Mouse (Mus musculus) kidney, postnatal 36 days (tissue): ENCODE measurements at regions not wholly inside any gene's neighbourhood (a gene's known extent, or its start where the extent isn't known, plus 50 kb on each side); places are given as distances from the start of the nearest gene placed in this dataset.
"Not testable (repeated sequence)": the region's sequence is repeated elsewhere in the genome, so short reads cannot be mapped to it uniquely, and the experiment has no call there.

Experiments
- DNase-seq, 2 experiments: peaks; one replicate each; pipeline ENCODE4 v3.0.0; 2021 to 2022; ENCODE audit warnings: mixed read lengths in 2 of 2

DNA sequence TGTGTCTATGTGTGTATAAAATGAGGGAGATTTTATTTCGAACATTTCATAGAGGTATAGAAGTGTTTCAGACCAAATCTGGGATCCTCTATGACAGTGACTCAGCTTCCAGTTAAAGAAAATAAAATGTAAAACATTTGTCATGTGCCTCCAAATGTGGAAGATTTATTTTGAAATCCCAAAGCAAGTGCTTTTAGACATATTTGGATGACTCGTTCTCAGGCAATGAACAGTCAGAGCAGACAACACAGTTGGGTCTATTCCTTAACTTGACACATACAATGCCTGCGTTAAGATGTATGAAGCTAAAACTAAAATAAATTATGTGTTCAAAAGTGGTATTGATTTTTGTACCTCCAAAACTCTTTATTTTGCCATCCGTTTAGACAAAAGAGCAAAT lies 830.4 kb upstream of the Grm7 start:
- no peak for DNase-seq

DNA sequence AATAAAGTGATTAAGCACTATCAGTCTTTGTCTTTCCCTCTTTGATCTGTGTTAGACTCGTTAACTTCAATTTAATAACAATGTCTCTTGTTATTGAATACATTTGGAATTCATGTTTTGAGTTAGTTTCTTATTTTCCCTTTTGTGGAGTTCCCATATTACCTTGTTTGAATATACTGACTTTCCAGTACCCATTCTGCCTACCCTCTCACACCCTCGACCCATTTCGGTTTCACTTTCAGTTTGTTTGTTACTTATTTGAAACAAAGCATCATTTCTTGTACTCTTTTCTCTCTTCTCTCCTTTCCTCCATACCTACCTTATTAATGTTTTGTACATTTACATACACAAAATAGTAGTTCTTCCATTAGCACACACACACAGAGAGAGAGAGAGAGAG lies 797.1 kb upstream of the Grm7 start:
- no peak for DNase-seq

DNA sequence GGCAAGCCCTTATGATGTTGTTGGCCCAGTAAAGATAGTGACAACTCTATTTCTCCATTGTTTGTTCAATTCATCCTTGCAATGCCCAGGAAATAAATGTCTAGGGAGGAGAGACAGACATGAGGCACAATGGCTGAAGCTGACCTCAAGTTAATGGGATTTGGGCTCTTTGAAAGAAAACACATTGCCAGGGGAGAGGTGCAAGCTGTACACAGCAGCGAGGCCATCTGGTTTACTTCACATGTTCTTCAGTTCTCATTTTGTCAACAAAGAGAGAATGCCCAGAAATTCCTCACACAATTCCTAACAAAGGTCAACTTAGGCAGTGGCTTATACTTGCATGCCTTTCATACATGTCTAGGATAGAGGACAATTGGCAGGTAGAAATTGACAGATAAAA lies 789.6 kb upstream of the Grm7 start:
- no peak for DNase-seq

DNA sequence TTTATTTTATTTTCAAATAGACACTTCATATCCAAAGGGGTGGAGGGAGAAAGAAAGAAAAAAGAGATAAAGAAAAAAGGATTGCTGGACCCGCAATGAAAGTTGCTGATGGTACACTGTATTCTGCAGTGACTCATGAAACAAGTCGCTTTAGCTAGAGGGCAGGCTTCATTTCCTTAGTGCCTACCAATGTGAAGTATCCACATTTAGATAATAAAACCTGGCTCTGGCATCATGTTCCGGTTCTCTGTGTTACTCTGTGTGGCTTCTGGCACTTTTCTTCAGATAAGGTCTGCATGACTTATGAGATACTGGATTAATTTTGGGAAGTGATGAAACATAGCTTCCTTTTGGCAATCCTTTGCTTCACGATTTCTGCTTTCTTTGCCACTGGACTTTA lies 782.0 kb upstream of the Grm7 start:
- no peak for DNase-seq

DNA sequence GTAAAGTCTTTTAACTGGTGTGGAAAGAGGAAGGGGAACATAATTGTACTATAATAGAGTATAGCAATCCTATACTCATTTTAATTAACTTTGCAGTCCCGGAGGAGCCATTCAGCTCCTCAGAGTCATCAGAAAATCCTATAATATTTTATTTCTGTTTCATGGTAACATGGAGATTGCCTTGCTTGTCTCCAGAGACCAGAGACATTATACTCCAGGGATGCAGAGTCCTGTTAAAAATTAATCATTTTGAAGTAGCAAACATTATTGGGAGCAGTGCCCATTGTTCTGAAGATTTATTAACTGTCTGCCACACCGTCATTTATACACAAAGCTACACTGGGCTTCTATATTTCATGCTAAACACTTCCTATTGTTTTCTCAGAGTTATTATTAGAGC lies 771.2 kb upstream of the Grm7 start:
- DNase-seq, result no peak

DNA sequence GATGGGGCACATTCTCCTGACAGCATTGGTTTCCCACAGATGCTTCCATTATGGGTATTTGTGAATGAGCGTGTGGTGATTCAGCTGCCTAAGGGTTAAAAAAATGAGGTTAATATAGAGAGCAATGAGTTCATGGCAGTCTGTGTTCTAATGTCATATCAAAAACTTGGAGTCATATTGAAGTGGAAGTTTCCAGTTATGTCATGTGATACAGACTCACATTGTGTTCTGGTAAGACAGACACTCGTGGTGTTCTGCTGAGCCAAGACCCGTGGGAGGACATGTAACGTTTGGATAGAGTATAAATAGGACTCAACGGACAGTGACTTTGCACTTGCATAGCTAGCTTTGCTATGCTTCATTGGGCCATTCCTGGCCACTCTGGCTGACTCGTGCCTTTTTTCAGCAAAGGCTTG lies 770.7 kb upstream of the Grm7 start:
- peak; percentile 9 to 13 for DNase-seq

DNA sequence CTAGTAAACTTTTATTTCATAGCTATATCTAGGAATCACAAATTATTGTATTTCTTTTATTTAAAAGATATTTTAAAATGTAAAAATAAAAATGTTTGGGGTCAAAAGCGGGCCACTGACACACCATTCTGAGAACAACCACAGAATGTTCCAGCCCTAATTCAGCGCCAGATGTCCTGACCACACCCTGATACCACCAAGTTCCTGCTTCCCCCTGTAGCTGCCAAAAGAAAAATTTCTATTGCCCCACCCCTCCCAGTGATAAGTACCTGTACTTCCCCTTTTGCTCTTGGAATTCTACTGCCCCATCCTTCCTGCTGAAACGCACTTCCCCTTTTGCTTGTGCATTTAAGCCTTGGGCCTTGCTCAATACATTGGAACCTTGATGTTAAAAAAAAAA lies 769.8 kb upstream of the Grm7 start:
- DNase-seq, result not testable (repeated sequence)

DNA sequence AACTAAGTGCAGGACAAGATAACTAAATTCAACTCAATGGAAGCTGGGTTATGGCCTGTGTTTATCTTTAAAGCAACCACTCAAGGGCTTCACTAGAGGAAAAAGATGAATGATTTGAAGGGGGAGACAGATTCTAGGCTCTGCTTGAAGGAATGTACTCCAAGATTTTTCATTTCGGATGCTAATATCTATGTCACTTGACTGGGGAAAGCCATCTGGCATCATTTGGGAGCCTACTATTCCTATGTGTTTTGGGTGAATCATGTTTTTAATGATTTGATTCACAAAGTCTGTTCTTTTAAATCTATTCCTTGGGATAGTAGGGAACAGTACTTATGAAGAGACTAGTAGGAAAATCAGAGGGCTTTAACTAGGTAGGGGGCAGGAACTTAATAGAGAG lies 766.2 kb upstream of the Grm7 start:
- DNase-seq, result no peak

DNA sequence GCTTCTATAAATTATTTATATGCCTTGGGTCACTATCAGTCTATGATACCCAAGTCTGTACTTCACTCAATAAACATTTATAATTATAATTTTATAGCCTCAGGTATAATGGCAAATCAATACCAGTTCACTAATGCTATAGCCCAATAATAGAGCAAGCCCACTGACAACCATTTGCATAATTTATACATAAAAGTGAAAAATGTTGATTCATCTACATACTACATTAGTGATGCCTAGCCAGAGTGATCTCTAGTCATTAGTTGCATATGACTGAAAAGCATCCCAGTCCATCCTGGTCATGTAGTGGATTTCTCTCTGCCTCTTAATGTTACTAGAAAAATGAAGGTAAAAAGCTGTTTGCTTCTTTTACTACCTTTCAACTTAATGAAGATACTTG lies 721.6 kb upstream of the Grm7 start:
- no peak for DNase-seq

DNA sequence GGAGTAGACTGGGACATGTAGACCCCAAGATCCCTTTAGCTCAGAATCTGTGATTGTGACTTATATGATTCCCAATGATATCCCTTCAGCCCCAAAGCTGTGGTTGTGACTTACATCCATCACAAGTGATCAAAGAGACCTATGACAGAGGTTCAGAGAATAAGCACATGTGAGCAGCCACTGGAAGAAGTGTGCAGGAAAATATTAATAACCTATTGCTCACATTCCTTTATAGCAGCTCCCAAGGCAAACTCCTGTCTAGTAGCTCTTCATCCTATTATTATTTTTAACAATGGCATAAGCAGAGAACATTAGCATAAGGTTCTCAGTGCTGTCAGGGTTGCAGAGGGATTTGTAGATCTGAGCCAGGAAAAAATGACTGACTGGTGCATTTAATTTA lies 696.9 kb upstream of the Grm7 start:
- DNase-seq, result no peak

DNA sequence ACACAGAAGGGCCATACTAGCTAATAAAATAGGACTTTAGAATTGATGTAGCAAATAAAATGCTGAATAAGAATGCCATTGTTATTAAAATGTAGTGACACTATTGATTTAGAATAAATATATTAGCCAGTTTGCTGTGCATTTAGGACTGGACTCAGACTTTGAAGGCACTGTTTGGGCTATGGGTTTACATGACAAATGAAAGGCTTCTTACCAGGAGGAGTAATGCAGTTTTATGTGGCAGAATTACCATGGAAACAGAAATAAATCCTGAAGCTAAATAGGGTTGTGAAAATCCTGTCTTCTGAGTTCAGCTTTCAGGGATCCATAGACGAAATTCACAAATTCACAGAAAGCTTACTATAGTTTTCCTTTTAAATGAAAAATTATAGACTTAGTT lies 696.5 kb upstream of the Grm7 start:
- no peak for DNase-seq

DNA sequence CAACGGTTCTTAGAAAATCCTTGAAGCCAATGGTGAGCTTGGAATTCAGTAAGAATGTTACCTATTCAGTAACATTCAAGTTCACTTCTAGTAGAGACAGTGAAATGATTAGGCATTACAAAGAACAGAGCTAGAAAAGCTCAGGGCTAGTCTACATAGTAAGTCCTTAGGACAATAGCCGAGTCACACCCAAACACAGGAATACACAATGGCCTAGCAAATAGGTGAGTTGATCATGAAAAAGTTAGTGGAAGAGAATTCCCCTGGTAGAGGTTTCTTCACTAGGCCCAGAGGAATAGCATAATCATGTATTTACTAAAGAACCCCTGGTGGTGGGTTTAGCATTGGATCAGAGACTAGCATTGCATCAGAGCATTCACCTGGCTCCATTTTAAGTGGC lies 687.5 kb upstream of the Grm7 start:
- DNase-seq, result not testable (repeated sequence)
